Mouse (Mus musculus) kidney, postnatal 36 days (tissue): ENCODE data around the gene Kalrn.

Experiments used
- DNase-seq, 2 experiments: peaks; one replicate each; pipeline ENCODE4 v3.0.0; 2021 to 2022; ENCODE audit warnings: mixed read lengths in 2 of 2

The Kalrn gene

DNA sequence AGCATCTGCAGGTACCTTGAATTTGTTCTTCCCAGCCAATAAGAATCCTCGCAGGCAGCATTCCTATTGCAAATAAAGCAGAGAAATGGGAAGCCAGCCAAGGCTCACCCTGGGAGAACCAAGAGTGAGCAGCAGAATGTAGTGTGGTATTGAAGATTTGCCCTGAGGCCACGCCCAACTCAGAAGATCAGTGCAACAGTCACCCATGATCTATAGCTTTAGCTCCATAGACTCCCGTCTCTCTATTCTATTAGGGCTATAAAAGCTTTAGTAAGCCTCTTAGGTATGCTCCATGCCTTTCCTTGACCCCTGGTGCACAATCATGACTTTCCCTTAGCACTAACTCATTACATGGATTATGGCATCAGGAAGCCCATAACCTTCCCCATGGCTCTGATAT, 155.9 kb downstream of the Kalrn start:
- no peak for DNase-seq

DNA sequence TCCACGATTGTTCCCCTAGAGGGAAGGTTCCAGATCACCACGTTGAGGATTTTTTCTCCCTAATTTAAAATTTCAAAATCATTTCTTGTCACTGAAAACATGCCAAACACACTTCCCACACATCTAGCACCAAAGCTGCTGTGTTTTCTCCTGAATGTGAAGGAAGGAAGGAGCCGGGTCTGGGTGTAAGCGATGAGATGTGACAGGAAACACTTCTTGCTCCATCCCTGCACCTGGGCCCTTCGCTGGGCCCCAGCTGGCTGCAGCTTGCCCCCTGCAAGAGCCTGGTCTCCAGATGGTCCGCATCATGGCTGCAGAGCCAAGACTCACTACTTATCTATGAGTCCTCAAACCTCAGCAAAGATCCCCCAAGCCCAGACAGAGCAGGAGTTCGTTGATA, 158.8 kb downstream of the Kalrn start:
- no peak for DNase-seq

DNA sequence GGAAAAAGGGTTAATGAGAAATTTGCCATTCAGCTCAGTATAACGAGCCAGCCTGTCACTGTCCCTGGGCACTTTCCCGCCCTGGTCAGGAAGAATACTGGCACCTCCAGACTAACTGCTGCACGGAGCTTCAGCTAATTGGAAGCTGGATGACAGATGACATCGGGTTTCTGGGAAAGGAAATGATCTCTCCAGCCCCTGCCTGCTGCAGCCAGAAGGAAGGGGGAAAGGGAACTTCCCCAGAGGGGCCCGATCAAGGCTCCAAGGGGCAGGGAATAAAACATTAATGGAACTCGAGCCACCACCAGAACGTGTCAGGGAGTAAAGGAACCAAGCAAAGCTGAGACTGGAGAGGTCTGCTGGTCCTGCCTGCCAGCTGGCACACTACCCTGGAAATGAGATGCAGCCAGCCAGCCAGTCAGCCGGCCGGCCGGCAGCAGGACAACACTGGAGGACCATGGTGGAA, 159.4 kb downstream of the Kalrn start:
- DNase-seq = peak; percentile 44 to 72

- no peak for DNase-seq
Observed at GRCm38 (mm10) chr16:34407036-34407435, 166.3 kb downstream of the Kalrn start.

DNA sequence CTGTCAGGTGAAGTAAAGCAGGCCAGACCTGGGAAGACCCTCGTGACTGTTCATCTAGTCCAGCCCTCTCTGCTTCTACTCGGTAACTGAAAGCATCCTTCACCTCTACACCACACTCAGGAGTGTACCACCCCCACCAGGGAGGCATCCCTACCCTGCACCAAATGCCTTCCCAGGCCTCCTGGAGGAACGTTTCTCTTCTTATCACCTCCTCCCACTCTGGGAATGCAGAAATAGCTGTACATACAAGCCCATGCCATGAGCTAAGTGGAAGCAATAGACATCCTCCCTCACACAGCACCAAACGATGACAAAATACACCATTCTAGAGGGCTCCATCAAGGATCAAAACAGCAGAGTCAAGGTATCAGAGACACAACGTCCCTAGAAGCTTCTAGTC, 168.2 kb downstream of the Kalrn start:
- no peak for DNase-seq

DNA sequence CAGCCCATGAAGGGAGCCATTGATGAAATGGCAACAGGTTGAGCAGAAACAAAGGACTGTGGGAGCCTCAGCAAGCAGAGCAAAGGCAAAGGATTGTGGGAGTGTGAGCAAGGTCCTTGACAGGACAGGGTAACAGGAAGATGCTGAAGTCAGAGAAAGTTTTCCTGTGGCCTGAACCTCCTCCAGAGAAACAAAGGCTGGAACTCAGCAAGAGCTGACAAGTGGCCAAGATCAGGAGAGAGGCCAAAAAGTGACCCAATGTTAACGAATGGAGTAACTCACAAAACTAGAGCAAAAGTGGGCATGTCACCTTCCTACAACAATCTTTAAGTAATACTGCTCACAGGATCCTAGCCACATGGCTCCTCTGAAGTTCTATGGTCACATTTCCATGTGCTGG, 172.1 kb downstream of the Kalrn start:
- no peak for DNase-seq

DNA sequence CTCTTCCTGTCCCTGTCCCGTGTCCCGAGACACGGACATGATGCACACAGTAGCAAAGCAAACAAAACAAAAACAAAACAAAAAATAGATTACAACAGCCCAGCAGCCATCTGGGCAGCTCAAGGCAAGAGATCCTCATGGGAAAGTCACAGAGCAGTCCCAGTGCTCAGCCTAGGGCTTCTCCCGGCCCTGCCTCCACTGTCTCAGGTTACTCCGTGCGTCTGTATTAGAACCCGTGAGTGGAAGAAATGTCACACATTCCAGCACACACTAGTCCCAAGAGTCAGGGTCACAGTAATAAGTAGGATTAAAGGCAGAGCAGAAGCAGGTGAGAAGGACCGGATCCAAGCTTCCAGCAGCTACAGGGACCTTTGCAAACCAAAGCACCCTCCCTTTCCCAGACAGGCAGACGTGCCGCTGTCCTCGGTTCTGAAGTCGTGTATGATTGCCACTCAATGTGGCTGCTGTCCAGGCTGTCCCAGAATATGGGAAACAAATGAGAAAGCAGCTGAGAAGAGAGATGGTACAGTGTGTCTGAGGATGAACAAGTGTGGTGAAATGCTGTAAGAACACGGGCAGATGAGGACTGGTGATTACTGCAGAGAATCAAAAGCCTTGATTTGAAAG, 173.1 kb downstream of the Kalrn start:
- DNase-seq = peak; percentile 23 to 81

DNA sequence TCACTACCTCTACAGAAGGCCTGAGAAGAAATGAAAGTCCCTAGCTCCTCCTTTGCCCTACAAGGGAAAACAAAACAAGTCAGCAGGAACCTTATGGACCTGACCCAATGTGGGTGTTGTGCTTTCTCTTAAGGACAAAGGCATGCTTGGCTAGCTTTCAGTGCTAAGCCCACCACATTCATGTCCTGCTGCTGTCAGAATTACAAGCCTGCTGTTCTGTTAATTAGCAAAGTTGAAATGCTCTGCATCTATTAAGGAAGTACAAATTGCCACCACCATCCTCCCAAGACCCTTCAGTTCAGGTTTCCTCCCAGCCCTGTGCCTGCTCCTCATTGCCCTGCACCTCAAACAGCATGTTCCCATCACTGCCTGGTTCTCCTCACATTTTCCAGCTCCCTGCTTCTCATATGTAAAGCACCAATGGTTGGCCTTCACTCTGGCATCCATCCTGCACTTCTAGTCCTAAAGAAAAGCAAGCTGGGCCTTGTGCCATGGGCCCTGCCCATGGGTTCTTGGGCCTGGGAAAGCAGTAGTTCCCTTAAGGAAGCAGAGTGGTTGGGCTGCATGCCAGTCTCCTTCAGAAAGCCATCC, 178.0 kb downstream of the Kalrn start:
- DNase-seq = peak; percentile 44 to 52

DNA sequence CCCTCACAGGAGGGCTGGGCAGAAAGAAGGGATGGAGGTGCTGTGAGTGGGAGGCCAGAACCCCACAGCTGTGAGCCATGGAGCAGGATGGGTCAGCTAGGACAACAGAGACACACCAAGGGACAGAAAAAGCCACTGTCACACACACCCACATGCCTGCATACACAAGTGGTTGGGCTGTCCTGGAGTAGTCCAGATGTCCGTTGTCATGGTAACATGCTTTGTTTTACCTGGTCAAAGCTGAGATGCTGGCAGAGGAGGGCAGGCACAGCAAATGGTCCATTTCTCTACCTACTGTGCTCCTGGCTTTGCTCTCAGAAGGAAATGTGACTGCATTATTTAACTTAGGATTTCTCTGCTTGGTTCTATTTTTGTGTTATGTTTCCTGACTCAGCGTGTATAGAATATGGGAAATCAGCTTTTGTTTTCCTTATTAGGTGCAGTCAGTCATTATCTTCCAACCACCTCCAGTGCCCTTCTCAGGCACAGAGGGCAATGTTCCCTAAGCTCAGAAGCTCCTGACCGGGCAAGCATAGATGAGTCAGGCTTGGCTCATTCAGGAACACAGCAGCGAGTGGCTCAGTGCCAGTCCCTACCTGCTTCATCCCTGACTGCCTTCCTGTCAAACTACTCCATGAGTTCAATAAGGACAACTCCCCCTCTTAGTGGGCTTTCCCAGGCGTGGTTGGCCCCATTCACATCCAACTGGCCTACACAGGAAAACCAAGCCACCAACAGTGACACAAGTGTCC, 183.6 kb downstream of the Kalrn start:
- peak; percentile 16 to 68 for DNase-seq

DNA sequence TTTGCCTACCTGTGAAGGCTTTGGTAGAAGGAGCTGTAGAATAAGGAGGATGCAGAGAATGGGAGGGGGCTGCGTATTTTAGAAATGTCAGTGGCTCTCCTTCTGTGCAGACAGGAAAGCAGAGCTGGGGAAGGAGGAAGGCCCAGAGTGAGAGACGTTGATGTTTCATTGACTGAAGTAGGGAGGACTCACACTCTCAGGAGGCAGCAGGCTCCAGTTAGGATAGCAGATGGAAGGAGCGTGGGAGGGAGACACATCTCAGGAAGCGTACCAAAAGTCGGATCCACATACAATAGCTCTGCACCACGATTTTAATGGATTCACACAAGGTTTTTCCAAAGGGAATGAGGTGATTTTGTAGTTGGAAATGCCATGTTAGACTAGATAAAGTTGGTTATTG, 184.5 kb downstream of the Kalrn start:
- DNase-seq = no peak

DNA sequence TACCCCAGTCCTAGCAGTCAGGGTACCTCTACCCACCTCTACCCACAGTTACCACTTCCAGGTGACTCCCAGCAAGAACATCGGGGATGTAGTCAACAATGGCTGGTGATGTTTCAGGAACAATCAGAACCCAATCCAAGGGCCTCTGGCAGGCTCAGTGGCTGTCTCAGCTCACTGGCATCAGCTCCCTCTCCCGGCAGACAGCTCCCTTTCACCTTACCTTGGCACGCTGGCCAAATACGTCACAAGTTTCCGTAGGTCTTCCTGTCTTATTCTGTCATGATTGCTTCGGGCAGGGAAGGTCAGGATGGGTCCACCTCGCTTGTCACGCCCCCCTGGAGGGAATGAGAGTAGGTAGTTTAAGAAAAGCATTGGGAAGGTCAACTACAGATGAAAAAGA, 188.3 kb downstream of the Kalrn start:
- DNase-seq = peak; percentile 30 to 41

- no peak for DNase-seq
Observed at GRCm38 (mm10) chr16:34382992-34383391, 190.3 kb downstream of the Kalrn start.

DNA sequence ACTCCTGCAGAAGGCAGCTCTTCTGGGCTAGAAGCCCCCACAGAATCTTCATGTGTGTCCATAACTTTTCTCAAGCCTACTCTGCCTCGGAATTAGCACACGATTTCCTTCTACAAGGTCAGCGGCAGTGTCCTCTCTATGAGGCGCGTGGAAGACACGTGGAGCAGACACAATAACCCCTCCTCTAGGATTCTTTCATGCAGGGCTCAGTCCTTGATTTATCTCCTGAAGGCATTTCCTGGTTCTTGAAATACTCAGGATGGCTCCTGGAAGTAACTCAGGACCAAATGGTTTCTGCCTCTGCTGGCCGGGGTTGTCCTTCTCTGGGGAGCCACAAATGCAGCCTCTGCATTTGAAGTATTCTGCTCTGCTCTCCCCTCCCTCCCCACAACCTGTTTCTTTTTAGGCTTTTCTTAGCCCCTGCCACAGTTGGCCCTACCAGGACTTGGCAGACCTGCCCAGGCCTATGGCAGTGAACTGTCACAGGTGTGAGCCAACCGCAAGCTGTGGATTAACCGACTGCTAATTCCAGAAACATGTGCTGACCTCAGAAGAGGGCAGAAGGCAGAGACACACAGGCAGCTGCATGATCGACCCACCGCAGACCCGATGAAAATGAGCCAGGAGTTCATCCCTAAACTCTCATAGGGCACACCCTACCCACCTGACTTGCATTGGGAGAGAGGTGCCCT, 197.0 kb downstream of the Kalrn start:
- peak; percentile 31 to 58 for DNase-seq

DNA sequence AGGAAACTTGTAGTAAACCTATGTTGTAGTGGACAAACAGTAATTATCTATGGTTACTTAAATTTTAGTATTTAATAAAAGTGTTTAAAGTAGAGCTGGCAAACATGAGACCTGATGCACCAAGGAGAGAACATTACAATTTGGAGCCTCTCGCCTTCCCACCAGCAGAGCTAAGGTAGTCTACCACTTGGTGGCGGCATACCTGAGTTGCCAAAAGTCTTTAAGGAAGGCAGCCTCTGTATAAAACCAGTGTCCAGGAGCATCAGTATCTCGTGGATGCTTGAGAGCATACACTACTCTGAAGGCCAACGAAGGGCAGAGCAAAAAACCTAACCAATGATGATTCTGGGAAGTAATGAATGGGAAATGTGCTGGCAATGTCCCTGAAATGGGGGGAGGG, 199.8 kb downstream of the Kalrn start:
- no peak for DNase-seq

- DNase-seq = peak; percentile 64 to 82
Observed at GRCm38 (mm10) chr16:34372103-34372741, 201.1 kb downstream of the Kalrn start.

DNA sequence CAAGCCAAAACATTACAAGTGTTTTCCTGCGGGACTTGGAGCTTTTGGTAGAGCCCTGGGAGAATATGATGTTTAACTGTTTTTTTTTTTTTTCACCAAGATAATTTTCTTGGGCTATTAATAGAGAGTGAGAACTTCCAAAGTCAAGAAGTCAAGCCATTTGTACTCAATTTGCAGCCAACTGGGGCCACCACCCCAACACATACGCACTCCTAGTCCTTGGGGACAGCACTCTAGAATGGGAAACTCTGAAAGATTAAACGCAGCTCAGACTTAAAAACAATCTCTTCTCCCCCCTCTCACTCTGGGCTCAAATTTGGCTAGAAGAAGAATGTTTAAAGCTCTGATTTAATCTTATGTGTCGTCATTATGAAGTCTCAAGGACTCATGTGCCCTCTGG, 214.1 kb downstream of the Kalrn start:
- peak in 1 of 2 experiments; percentile 53 for DNase-seq

DNA sequence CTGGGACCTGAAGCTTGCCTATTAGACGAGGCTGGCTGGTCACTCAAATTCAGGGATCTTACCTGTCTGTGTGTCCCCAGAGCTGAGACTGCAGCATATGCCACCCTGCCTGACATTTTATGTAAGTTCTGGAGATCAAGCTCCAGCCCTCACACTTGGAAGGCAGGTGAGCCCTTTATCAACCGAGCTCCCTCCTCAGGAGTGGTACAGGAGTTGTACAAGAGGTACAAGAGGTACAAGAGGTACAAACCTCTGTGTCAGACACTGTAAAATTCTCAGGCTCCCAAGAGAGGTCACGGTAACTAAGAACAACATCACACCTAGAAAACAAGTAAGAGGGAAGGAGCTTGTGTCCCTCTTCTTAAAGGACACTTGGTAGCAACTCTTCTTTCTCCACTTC, 217.8 kb downstream of the Kalrn start:
- no peak for DNase-seq

GRCm38 (mm10) chr16:34354042-34354441, 219.3 kb downstream of the Kalrn start:
- no peak for DNase-seq

- peak; percentile 59 to 87 for DNase-seq
Observed at GRCm38 (mm10) chr16:34352747-34353146, 220.6 kb downstream of the Kalrn start.

- DNase-seq = peak; percentile 42 to 50
Observed at GRCm38 (mm10) chr16:34351575-34352150, 221.7 kb downstream of the Kalrn start.

DNA sequence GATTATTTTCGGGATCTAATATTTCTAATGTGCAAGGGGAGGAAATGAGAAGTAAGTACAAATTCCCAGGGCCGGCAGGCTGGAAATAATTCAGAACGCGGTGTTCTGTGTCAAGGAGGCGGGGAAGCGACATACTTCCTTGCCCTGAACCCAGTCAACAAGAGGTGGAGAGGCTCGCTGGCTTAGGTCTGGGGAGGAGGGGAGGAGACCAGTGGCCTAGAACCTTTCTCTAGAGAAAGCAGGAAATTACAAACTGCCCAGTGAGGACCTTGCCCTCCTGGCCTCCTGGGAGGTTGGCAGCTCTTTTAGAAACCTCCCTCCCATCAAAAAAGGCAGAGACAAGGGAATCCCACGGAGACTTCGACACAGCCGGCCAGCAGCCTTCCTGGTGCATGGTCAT, 225.8 kb downstream of the Kalrn start:
- DNase-seq = peak; percentile 80 to 95
